Mouse (Mus musculus) bone marrow macrophage, adult 2 months (primary cell): ENCODE results near the gene Cmip. TPM values are rescaled to one million over a fixed set of nuclear protein-coding genes. Genes with fewer than 3 reads are reported as not detected.

Experiments used
- H3K27ac ChIP-seq: 2 replicates; pipeline ENCODE4 v1.5.1; 2012; ENCODE audit warnings: low read depth, low read length; ENCODE audit not compliant: insufficient read depth
- H3K4me1 ChIP-seq: 2 replicates; pipeline ENCODE4 v1.6.1; 2012; ENCODE audit warnings: low read length; ENCODE audit not compliant: control insufficient read depth, insufficient read depth
- H3K4me3 ChIP-seq: 2 replicates; pipeline ENCODE4 v1.5.1; 2012; ENCODE audit warnings: mild to moderate bottlenecking, low read length, moderate library complexity; ENCODE audit not compliant: insufficient read depth
- CTCF ChIP-seq: IDR thresholded peaks from 2 replicates; pipeline ENCODE4 v1.5.1; 2012; ENCODE audit warnings: low read depth, mild to moderate bottlenecking, low read length, moderate library complexity
- POLR2A ChIP-seq: IDR thresholded peaks from 2 replicates; pipeline ENCODE4 v1.6.1; 2012; ENCODE audit warnings: mild to moderate bottlenecking, low read depth, low read length, borderline replicate concordance
- polyA plus RNA-seq: library from polyadenylated mRNA; stranded (reverse); fragments of >200 nt; gene quantifications from 2 replicates; pipeline ENCODE4 v1.2.4, GENCODE M21; 2012; ENCODE audit not compliant: missing spikeins, insufficient read depth, insufficient read length

Gene Cmip
- polyA plus RNA-seq, 1 experiment, result 60.1 TPM

DNA sequence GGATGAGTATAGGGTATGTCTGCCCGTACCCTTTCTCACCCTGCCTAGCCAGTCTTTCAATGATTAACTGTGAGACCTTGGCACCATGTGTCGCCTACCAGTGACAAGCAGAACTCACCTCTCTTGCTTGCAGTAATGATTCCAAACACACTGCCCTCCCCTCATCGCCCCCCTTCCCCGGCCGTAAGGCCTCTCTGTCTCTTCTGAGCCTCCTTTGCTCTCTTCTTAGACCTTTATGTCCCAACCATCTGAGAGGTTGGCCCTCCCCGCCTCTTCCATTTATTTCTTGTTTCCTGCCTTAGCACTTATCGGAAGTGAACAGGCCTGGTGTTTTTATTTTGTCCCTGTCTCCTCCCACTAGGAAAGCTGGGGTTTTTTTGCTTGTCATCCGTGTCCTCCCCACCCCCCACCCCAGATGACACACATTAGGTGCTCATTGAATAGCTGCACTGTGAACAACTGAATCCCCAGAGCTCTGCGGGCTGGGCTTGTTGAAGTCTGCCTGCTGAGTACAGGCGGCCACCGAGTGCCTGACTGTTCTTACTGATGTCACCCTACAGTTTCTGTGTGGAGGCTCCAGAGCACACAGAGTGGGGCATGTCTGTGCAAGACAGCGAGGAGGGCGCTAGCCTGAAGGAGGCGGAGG, 78.0 kb downstream of the Cmip start:
- no peak overlapping the region for H3K4me3 ChIP-seq
- H3K27ac ChIP-seq, result no peak overlapping the region
- peaks cover 40% of the 10 kb centered on the region for H3K4me1 ChIP-seq
- TF ChIP-seq POLR2A, result no peak
- TF ChIP-seq CTCF, result no peak

GRCm38 (mm10) chr8:117335423-117335822, 78.6 kb downstream of the Cmip start:
- H3K4me3 ChIP-seq, result no peak overlapping the region
- H3K4me1 ChIP-seq, result peaks cover 41% of the 10 kb centered on the region

GRCm38 (mm10) chr8:117337188-117337587, 80.3 kb downstream of the Cmip start:
- Histone ChIP-seq H3K4me3 (no peak overlapping the region), H3K4me1 (peaks cover 48% of the 10 kb centered on the region), H3K27ac (no peak overlapping the region)
- TF ChIP-seq CTCF, result no peak
- TF ChIP-seq POLR2A, result no peak

More at GRCm38 (mm10) chr8:117335423-117335822, 78.6 kb downstream of the Cmip start:
- H3K27ac ChIP-seq, result no peak overlapping the region
- TF ChIP-seq POLR2A, result no peak
- TF ChIP-seq CTCF, result no peak

DNA sequence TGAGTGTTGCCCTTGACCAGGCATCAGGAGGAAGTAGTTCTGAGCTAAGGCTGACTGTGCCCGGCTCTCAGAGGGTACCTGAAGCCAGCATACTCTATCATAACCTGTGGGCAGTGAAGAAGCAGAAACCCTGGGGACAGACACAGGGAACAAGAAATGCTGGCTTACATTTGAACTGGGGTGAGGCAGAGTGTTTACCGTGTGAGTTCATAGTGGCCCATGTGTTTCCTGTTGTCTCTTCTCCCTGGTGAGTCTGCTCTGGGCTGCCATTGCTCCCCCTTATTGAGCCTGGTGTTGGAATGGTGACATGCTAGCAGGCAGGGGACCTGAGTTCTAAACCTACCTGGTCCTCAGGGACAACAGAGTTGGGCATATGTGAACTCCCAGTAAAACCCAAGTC, 81.8 kb downstream of the Cmip start:
- peaks cover 51% of the 10 kb centered on the region for H3K4me1 ChIP-seq

GRCm38 (mm10) chr8:117339296-117339957, 82.6 kb downstream of the Cmip start:
- TF ChIP-seq CTCF, result no peak
- no peak for TF ChIP-seq POLR2A
- Histone ChIP-seq H3K4me1 (peaks cover 57% of the 10 kb centered on the region), H3K27ac (peak overlapping the region; percentile 24; the same call in 1 of the 2 replicates)

More for the DNA sequence above, 81.8 kb downstream of the Cmip start:
- Histone ChIP-seq H3K4me3 (no peak overlapping the region), H3K27ac (no peak overlapping the region)
- TF ChIP-seq CTCF (no peak), POLR2A (no peak)

GRCm38 (mm10) chr8:117339958-117340651, 83.2 kb downstream of the Cmip start:
- Histone ChIP-seq H3K4me3 (no peak overlapping the region), H3K27ac (peak overlapping the region; percentile 51), H3K4me1 (peaks cover 63% of the 10 kb centered on the region)
- TF ChIP-seq CTCF (no peak), POLR2A (no peak)

More at GRCm38 (mm10) chr8:117339296-117339957, 82.6 kb downstream of the Cmip start:
- H3K4me3 ChIP-seq, result no peak overlapping the region

DNA sequence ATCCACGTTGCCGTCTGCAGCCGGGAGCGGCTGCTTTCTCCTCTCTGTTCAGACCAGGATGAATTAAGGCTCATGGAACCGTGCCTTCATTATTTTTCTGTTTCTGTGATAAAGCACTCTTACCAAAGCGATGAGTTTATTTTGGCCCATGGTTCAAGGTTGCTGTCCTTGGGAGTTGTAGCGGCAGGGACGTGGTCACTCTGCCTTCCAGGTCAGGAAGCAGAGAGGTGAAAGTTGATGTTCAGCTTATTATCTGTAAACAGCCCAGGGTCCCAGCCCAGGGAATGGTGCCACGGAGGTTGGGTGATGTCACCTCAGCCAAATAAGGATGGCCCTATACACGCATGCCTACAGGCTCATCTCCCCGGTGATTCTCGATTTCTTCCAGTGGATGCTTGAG, 83.9 kb downstream of the Cmip start:
- TF ChIP-seq CTCF (no peak), POLR2A (no peak)
- Histone ChIP-seq H3K27ac (peak overlapping the region; percentile 15; the same call in 1 of the 2 replicates), H3K4me3 (no peak overlapping the region), H3K4me1 (peaks cover 68% of the 10 kb centered on the region)

- Histone ChIP-seq H3K4me3 (peak overlapping the region; percentile 52), H3K4me1 (peaks cover 59% of the 10 kb centered on the region)
- no peak for TF ChIP-seq POLR2A
- TF ChIP-seq CTCF, result no peak
Measured at GRCm38 (mm10) chr8:117342735-117343385, 86.0 kb downstream of the Cmip start.

DNA sequence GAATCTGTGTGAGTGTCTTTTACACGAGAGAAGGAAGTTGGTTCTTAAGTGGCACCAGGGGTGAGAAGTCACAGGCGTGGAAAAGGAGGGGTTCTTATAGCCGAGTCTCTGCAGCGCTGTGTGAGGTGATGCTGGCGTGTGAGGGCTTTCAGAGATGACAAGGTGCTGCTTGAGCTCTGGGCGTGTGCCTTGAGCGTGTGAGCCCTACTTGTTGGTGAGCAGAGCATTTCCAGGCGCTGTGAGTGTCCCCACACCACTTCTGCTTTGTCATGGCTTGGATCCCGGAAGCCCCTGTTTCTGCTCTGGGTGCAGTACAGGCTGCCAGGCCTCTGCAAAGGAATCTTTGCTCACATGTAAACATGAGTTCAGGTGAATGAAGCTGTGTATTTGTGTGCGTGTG, 86.6 kb downstream of the Cmip start:
- Histone ChIP-seq H3K27ac (peak overlapping the region; percentile 85), H3K4me1 (peaks cover 55% of the 10 kb centered on the region), H3K4me3 (peak overlapping the region; percentile 52)
- TF ChIP-seq CTCF (no peak), POLR2A (no peak)

More at GRCm38 (mm10) chr8:117342735-117343385, 86.0 kb downstream of the Cmip start:
- peak overlapping the region; percentile 85 for H3K27ac ChIP-seq

DNA sequence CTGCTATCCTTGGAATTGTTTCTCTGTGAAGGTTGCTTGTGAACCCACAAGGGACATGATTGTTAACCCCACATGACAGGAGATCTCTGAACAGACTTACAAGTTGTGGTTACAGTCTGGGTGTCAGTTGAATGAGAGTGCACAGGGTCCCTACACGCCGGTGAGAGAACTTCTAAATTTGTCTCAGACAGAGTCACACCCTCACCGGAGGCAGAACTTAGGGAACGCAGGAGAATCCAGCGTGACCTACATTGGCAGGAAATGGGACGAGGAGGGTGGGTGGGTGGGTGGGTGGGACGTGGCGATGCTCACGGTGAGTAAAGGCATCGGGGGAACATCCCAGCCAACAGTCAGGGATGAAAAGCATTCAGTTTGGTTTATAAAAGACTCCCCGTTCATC, 88.0 kb downstream of the Cmip start:
- TF ChIP-seq POLR2A, result no peak
- TF ChIP-seq CTCF, result no peak
- H3K4me3 ChIP-seq, result no peak overlapping the region
- H3K27ac ChIP-seq, result no peak overlapping the region
- peaks cover 41% of the 10 kb centered on the region for H3K4me1 ChIP-seq
